Mouse (Mus musculus): ENCODE measurements around the gene Sult6b1. TPM values are rescaled to one million over a fixed set of nuclear protein-coding genes. Genes with fewer than 3 reads are reported as not detected.

Sult6b1 gene
- total RNA-seq (2023) = not detected in 2 replicates

GRCm38 (mm10) chr17:78906892-78907291 is at the start of gene Sult6b1:
Gene Sult6b1, minus strand, starts transcription at chr17:78906992.

GRCm38 (mm10) chr17:78936466-78937228 is 29.9 kb upstream of the Sult6b1 start, which contains the start of the genes Cebpz and Ndufaf7:
Gene Cebpz, minus strand, starts transcription at chr17:78937066.
Gene Ndufaf7, plus strand, starts transcription at chr17:78937136.

GRCm38 (mm10) chr17:78916369-78916813 is 9.6 kb upstream of the Sult6b1 start, which contains the start of gene Cebpzos:
Gene Cebpzos, plus strand, starts transcription at chr17:78916500.

GRCm38 (mm10) chr17:78882401-78883112 is 24.2 kb downstream of the Sult6b1 start, which contains the start of gene Eif2ak2:
Gene Eif2ak2, minus strand, starts transcription at chr17:78882573.

GRCm38 (mm10) chr17:78834856-78835835 is 71.6 kb downstream of the Sult6b1 start, which contains the start of the genes Heatr5b and Gpatch11:
Gene Heatr5b, minus strand, starts transcription at chr17:78835364.
Gene Gpatch11, plus strand, starts transcription at chr17:78835567.

Other genes with a start within 250 kb of the Sult6b1 start
- gene Strn, start 169.8 kb downstream of the Sult6b1 start, total RNA-seq (2023) = 40.4 and 41.1 TPM in 2 replicates
- gene Heatr5b, start 71.6 kb downstream of the Sult6b1 start, total RNA-seq (2023) = 18.8 and 20.3 TPM in 2 replicates
- 19.6 and 38.9 TPM in 2 replicates for gene Gpatch11, start 71.4 kb downstream of the Sult6b1 start, total RNA-seq (2023)
- gene Eif2ak2, start 24.4 kb downstream of the Sult6b1 start, total RNA-seq (2023) = 22.5 and 26.7 TPM in 2 replicates
- 6.3 and 6.7 TPM in 2 replicates for gene Cebpzos, start 9.5 kb upstream of the Sult6b1 start, total RNA-seq (2023)
- gene Cebpz, start 30.1 kb upstream of the Sult6b1 start, total RNA-seq (2023) = 110 and 125 TPM in 2 replicates
- gene Ndufaf7, start 30.1 kb upstream of the Sult6b1 start, total RNA-seq (2023) = 22.6 and 32.3 TPM in 2 replicates
- 44.6 and 51.5 TPM in 2 replicates for gene Prkd3, start 113.8 kb upstream of the Sult6b1 start, total RNA-seq (2023)
- gene Qpct, start 144.9 kb upstream of the Sult6b1 start, total RNA-seq (2023) = 3.9 and 4.4 TPM in 2 replicates

All from neutrophil, adult 65 days (primary cell).